Mouse (Mus musculus) hindbrain, embryonic 11.5 days (tissue): ENCODE results near the gene Dcaf12. TPM values are rescaled to one million over a fixed set of nuclear protein-coding genes. Genes with fewer than 3 reads are reported as not detected.
A peak's percentile ranks its signal among the peaks of the same experiment; 100 is the strongest.

ENCODE experiments used
- ATAC-seq: fragments of 200-750 bp; cut with Nextera tagmentation; 2 replicates; pipeline ENCODE4 v1.8.0; 2017; ENCODE audit warnings: mild to moderate bottlenecking, moderate TSS enrichment, moderate library complexity; ENCODE audit not compliant: low FRiP score
- DNase-seq: peaks from one replicate; pipeline ENCODE4 v3.0.0-alpha.2; 2015; ENCODE audit warnings: low spot score
- H3K27ac ChIP-seq: fragments of 300-500 bp; sonication (generic); 2 replicates; pipeline ENCODE4 v1.5.1; 2014; ENCODE audit warnings: mild to moderate bottlenecking, low read depth, low read length
- H3K27me3 ChIP-seq: fragments of 300-500 bp; sonication (generic); 2 replicates; pipeline ENCODE4 v1.6.1; 2014; ENCODE audit warnings: mild to moderate bottlenecking, low read length, moderate library complexity, mixed read lengths; ENCODE audit not compliant: control insufficient read depth, insufficient read depth
- H3K36me3 ChIP-seq: fragments of 300-500 bp; sonication (generic); 2 replicates; pipeline ENCODE4 v1.6.1; 2014; ENCODE audit warnings: mild to moderate bottlenecking, low read length, moderate library complexity, mixed read lengths; ENCODE audit not compliant: control insufficient read depth, insufficient read depth
- H3K4me1 ChIP-seq: fragments of 300-500 bp; sonication (generic); replicated peaks from 2 replicates; pipeline ENCODE4 v1.6.1; 2014; ENCODE audit warnings: low read length, mixed read lengths; ENCODE audit not compliant: control insufficient read depth, insufficient read depth
- H3K4me2 ChIP-seq: fragments of 300-500 bp; sonication (generic); replicated peaks from 2 replicates; pipeline ENCODE4 v1.6.1; 2014; ENCODE audit warnings: mild to moderate bottlenecking, low read depth, low read length
- H3K4me3 ChIP-seq: fragments of 300-500 bp; sonication (generic); 2 replicates; pipeline ENCODE4 v1.5.1; 2014; ENCODE audit warnings: low read depth, low read length
- H3K9ac ChIP-seq: fragments of 300-500 bp; sonication (generic); 2 replicates; pipeline ENCODE4 v1.6.1; 2014; ENCODE audit warnings: low read depth, low read length
- H3K9me3 ChIP-seq: fragments of 300-500 bp; sonication (generic); 2 replicates; pipeline ENCODE4 v1.6.1; 2016; ENCODE audit warnings: low read length; ENCODE audit not compliant: control insufficient read depth
- WGBS: fragments of 180-500 bp; shearing (Covaris S2); extraction: QIAGEN DNeasy Blood & Tissue Kit; methylation state at CpG from one replicate; pipeline ENCODE4 v1.1.7; 2014; 5-methylcytosine and 5-hydroxymethylcytosine counted together
- polyA plus RNA-seq: library from polyadenylated mRNA; unstranded; fragments of >200 nt; fragmentation: Nextera tagmentation; extraction: Ambion mirVana; gene quantifications from 2 replicates; pipeline ENCODE4 v1.2.1, GENCODE M21; 2014

The Dcaf12 gene
- polyA plus RNA-seq, 1 experiment from 2014 or later: 40.3 TPM

DNA sequence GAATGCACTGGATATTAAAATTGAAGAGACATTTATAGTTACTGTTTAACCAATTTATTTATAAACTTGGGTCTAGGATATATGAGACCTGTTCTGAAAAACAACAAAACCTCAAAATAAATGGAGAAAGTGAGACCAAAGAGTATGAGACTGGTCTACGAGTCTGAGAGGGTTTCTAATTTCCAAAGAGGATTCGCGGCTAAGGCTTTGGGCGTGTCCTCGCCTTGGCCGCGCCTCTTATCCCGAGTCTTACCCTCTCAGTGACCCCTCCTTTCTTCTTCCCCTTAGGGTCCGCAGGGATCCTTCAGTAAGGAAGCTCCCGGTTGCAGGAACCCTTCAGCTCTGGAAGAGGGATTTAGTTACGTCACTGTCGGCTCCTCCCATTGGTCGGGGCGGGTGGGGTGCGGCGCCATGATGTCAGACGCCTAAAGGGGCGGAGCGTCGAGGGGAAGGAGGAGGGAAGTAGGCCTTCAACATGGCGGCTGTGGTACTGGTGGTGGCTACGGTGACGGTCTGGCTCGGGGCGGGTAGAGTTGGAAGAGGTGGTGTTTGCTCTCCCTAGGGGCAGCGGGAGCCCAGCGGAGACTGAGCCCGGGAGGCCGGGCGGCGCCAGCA lies 34.0 kb upstream of the Dcaf12 start, which contains the start of gene Ubap1:
Gene Ubap1 (plus strand): TSS at position 413 of the 615 bp plus-strand sequence.
- no peaks in the 10 kb centered on the region for H3K36me3 ChIP-seq
- WGBS: 0% methylated on average over 31 of the region's 31 CpGs
- no peaks in the 10 kb centered on the region for H3K9me3 ChIP-seq
- no peaks in the 10 kb centered on the region for H3K4me1 ChIP-seq
- H3K4me2 ChIP-seq: peak within 1 kb of the TSS; percentile 58
- no peaks in the 10 kb centered on the region for H3K27me3 ChIP-seq
- H3K9ac ChIP-seq: peak within 1 kb of the TSS; percentile 91
- peak within 1 kb of the TSS; percentile 90 for H3K4me3 ChIP-seq
- ATAC-seq: peak; percentile 99
- H3K27ac ChIP-seq: peak within 1 kb of the TSS; percentile 88
- peak; percentile 98 for DNase-seq

DNA sequence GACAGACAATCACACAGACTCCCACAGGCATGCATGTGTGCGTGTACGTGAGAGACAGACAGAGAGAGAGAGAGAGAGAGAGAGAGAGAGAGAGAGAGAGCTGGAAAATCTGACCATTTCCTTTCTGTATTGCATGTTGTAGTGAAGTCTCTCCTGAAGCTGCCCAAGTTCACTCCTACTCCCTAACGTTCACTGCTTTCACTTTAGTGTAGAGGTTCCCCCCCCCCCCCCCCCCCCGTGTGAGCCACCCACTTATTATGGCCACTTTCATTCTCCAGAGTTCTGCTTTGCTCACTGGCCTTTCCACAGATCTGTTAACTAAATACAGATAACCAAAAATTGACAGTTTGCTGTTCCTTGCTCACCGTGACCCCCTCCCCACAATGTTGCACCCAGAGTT lies 33.1 kb upstream of the Dcaf12 start:
- Histone ChIP-seq H3K27ac (no peak overlapping the region), H3K4me2 (no peak overlapping the region), H3K27me3 (no peaks in the 10 kb centered on the region), H3K9me3 (no peaks in the 10 kb centered on the region), H3K9ac (no peak overlapping the region), H3K4me3 (no peak overlapping the region), H3K36me3 (no peaks in the 10 kb centered on the region), H3K4me1 (no peaks in the 10 kb centered on the region)
- 54% methylated on average over 5 of the region's 5 CpGs for WGBS
- DNase-seq (no peak), ATAC-seq (no peak)

DNA sequence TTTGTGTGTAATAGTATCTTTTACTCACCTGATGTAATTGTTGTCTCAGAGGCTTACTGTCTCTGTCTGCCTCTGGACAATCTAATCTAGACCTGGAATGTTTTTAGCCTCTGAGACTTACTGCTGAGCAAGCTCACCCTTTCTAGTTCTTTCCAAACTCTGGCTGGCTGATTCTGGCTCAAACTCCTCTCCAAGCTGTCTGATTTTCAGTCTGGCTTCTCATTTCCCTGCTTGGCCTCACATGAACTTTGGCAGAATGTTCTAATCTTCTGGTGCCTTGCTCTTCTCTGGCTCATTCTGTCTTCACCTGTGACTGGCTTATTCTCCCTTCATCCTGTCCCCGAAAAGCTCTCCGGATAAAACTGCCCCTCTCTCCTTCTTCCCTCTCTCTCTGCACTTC lies 31.3 kb upstream of the Dcaf12 start:
- WGBS: 83% methylated on average over 2 of the region's 2 CpGs
- H3K27me3 ChIP-seq: no peaks in the 10 kb centered on the region
- H3K9me3 ChIP-seq: no peaks in the 10 kb centered on the region

DNA sequence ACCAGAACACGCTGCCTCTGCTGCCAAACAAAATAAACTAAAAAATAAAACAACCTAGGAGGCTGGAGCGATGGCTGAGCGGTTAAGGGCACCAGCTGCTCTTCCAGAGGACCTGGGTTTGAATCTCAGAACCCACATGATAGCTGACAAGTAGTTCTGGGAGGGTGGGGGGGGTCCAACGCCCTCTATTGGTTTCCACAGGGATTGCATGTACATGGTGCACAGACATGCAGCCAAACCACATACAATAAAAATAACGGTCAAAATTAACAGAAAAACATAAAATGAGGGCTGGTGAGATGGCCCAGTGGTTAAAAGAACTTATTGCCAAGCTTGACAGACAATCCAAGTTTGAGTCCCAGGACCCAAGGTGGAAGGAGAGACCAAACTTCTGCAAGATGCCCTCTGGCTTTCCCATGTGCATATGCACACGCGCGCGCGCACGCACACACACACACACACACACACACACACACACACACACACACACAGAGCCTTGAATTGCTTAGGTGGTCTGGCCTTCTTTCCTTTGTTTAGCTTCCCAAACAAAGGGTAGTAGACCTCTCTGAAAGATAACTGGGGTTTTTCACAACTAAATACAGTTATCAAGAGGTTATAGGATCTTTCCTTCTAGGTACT lies 26.3 kb upstream of the Dcaf12 start:
- H3K27me3 ChIP-seq: no peaks in the 10 kb centered on the region
- 82% methylated on average over 11 of the region's 11 CpGs for WGBS
- no peak overlapping the region for H3K27ac ChIP-seq
- no peaks in the 10 kb centered on the region for H3K9me3 ChIP-seq
- no peak for ATAC-seq
- H3K4me1 ChIP-seq: no peaks in the 10 kb centered on the region
- DNase-seq: no peak
- H3K4me3 ChIP-seq: no peak overlapping the region
- no peak overlapping the region for H3K4me2 ChIP-seq
- H3K36me3 ChIP-seq: no peaks in the 10 kb centered on the region
- H3K9ac ChIP-seq: no peak overlapping the region

More for the DNA sequence above, 31.3 kb upstream of the Dcaf12 start:
- H3K4me3 ChIP-seq: no peak overlapping the region
- DNase-seq (no peak), ATAC-seq (no peak)
- no peak overlapping the region for H3K9ac ChIP-seq
- H3K27ac ChIP-seq: no peak overlapping the region
- no peaks in the 10 kb centered on the region for H3K36me3 ChIP-seq
- H3K4me2 ChIP-seq: no peak overlapping the region
- no peaks in the 10 kb centered on the region for H3K4me1 ChIP-seq

DNA sequence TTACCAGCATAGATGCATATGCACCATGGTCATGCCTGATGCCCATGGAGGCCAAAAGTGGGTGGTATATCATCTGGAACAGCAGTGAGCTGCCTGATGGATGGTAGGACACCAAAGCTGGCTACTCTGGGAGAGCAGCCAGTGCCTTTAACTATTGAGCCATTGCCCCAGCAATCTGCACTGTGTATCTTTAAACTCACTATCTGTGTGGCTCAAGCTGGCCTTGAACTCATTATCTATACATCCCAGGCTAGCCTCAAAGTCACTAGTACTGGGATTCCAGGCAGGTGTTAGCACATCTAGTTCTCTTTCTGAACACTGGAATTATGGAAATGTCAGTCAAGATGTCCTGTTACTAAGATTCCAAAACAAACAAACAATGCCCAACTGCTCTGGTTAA lies 21.9 kb upstream of the Dcaf12 start:
- Histone ChIP-seq H3K9me3 (no peaks in the 10 kb centered on the region), H3K27me3 (no peaks in the 10 kb centered on the region), H3K27ac (no peak overlapping the region), H3K4me3 (no peak overlapping the region), H3K4me2 (no peak overlapping the region), H3K4me1 (no peaks in the 10 kb centered on the region), H3K36me3 (no peaks in the 10 kb centered on the region), H3K9ac (no peak overlapping the region)
- DNase-seq (no peak), ATAC-seq (no peak)

DNA sequence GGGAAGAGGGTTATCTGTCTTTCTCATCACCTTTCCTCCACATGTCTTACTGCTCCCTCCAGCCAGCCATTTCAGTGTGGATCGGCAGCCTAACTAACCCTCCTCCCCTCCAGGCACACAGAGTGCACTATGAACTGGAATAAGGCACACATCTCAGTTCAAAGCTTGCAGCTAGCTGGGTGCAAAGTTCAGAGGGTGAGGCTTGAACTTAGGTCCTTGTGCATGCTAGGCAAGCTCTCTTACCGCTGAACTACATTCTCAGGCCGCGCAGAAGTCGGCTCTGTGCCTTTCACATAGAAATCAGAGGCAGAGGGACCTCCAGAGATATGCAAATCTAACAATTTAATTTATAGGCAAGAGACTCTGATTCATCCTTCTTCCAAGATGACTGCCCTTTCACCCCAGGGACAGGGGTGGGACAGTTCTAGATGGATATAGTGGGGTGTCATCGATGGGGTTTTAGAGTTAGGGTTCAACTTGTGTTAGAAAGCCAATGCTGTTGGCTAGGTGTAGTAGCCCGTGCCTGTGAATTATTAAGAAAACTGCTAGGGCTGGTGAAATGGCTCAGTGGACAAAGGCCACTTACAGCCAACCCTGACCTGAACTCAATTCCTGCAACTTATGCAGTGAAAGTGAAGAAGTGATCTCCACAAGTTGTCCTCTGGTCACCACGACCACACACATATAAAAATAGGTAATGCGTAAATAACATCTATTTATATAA lies 17.2 kb upstream of the Dcaf12 start:
- Histone ChIP-seq H3K9me3 (no peaks in the 10 kb centered on the region), H3K27ac (no peak overlapping the region), H3K4me1 (no peaks in the 10 kb centered on the region), H3K36me3 (no peaks in the 10 kb centered on the region), H3K9ac (no peak overlapping the region), H3K4me3 (no peak overlapping the region), H3K27me3 (no peaks in the 10 kb centered on the region), H3K4me2 (no peak overlapping the region)
- ATAC-seq: no peak
- WGBS: 84% methylated on average over 9 of the region's 9 CpGs
- DNase-seq: no peak

DNA sequence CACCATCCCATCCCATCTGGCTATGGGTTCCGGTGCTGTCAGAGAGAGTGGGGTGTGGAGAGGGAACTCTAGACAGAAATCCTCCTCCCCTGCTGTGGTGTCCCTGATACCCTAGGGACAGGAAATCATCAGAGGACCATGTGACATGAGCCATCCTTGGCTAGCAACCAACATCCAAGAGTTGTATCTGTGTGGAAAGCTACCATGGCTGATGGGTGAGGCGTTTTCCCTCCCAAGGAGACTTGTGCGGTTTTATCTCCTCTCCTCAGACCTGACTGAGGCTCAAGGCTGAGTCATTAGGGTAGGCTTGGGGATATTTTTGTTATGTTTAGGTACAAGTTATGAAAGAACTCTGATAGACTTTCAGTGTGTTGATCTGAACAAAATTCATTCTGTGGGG lies 16.4 kb upstream of the Dcaf12 start:
- no peak overlapping the region for H3K9ac ChIP-seq
- 85% methylated on average over 3 of the region's 3 CpGs for WGBS
- H3K27ac ChIP-seq: no peak overlapping the region
- no peaks in the 10 kb centered on the region for H3K4me1 ChIP-seq
- no peak overlapping the region for H3K4me2 ChIP-seq
- H3K4me3 ChIP-seq: no peak overlapping the region
- ATAC-seq (no peak), DNase-seq (no peak)
- no peaks in the 10 kb centered on the region for H3K27me3 ChIP-seq
- no peaks in the 10 kb centered on the region for H3K9me3 ChIP-seq
- no peaks in the 10 kb centered on the region for H3K36me3 ChIP-seq

DNA sequence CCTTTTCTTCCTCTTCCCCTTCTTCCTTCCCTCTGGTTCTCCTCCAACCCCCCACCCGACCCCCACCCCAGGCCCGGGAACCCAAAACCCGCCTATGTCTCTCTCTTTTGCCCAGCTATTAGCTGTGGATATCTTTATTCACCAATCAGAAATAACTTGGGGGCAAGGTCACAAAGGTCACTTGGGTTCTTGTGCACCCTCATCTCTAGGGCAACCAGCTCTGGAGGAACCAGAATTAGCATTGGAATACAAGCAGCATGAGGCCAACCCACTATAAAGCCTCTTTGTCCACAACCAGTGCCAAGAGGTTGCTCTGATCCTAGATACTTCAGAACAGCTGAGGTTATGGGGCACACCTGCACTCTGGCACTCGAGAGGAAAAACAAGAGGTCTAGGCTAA lies 14.8 kb upstream of the Dcaf12 start:
- DNase-seq (no peak), ATAC-seq (no peak)
- WGBS: 31% methylated on average over 4 of the region's 4 CpGs
- no peaks in the 10 kb centered on the region for H3K9me3 ChIP-seq
- H3K4me3 ChIP-seq: no peak overlapping the region
- H3K27ac ChIP-seq: no peak overlapping the region
- H3K36me3 ChIP-seq: no peaks in the 10 kb centered on the region
- H3K27me3 ChIP-seq: no peaks in the 10 kb centered on the region
- no peak overlapping the region for H3K4me2 ChIP-seq
- H3K4me1 ChIP-seq: no peaks in the 10 kb centered on the region
- H3K9ac ChIP-seq: no peak overlapping the region

- no peak overlapping the region for H3K27ac ChIP-seq
- H3K4me2 ChIP-seq: no peak overlapping the region
- no peaks in the 10 kb centered on the region for H3K36me3 ChIP-seq
- no peak for DNase-seq
- H3K27me3 ChIP-seq: no peaks in the 10 kb centered on the region
- H3K9ac ChIP-seq: no peak overlapping the region
- 91% methylated on average over 6 of the region's 6 CpGs for WGBS
- no peaks in the 10 kb centered on the region for H3K9me3 ChIP-seq
- ATAC-seq: no peak
- no peak overlapping the region for H3K4me3 ChIP-seq
- no peaks in the 10 kb centered on the region for H3K4me1 ChIP-seq
Measured at GRCm38 (mm10) chr4:41326876-41327275, 12.2 kb upstream of the Dcaf12 start.
